Mouse (Mus musculus): Measurements from ENCODE around the gene Fam229b. TPM values are rescaled to one million over a fixed set of nuclear protein-coding genes. Genes with fewer than 3 reads are reported as not detected.

Fam229b gene
- 8.0 and 9.5 TPM in 2 replicates for polyA plus RNA-seq (2014; fragmentation: Nextera tagmentation; extraction: Ambion mirVana)

DNA sequence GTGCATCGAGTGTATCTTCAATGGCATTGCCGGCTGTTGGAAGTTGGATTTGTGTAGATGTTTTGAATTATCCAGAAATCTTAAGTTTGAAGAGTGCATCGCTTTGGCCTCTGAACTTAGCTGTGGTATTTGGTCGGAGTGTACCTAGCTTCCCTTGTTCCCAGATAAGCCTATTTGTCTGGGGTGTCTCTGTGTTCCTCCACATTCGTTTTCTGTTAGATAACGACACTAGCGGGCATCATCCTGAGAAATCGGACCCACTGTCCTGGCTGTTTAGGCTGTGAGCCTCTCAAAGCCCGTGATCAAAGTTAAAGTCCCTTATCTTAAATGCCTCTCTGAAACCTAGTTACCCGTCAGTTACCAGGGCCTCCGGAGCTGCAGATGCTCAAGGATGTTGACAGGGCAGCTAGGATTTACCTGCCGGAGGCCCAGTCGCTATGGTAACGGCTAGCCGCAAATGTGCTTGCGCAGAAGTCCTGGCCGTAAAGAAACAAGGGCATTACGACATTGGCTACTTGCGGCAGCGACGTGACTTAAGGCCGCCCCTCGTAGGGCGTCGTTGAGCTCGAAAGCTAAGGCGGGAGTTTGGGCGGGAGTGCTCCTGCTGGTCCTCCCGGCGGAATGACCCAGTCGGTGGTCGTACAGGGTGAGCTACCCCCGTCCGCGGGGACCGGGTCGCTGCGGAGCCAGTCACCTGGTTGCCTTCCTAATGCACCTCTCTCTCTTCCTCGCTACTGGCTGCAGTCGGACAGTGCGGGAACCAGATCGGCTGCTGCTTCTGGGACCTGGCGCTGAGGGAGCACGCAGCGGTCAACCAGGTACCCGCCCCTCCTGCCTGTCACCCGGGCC, at the start of gene Fam229b, which contains the start of gene Tube1:
Fam229b (minus strand) TSS at position 453 of the 849 bp plus-strand sequence.
Tube1 (plus strand) TSS at position 515 of the 849 bp plus-strand sequence.
- H3K27ac ChIP-seq (ENCODE audit: low read depth), result 0 out of 2 replicates have a peak within 1 kb of the TSS, but pooled peaks have one; percentile 51
- no peaks in the 10 kb centered on the region for H3K27me3 ChIP-seq (replicated peaks; ENCODE audit: control insufficient read depth, insufficient read depth, low read length)
- peaks cover 16% of the 10 kb centered on the region for H3K36me3 ChIP-seq (ENCODE audit: control insufficient read depth, insufficient read depth, low read length)
- H3K9ac ChIP-seq (ENCODE audit: low read length), result peak within 1 kb of the TSS; percentile 57
- peaks cover 9% of the 10 kb centered on the region for H3K4me1 ChIP-seq (replicated peaks; ENCODE audit: control insufficient read depth, insufficient read depth, low read length)
- WGBS, result 4% methylated on average over 47 of the region's 47 CpGs
- peak; percentile 91 for DNase-seq (ENCODE audit: low spot score)
- peak; percentile 92 for ATAC-seq (replicated peaks; ENCODE audit: low FRiP score, low TSS enrichment, low read depth)
- peak within 1 kb of the TSS; percentile 62 for H3K4me3 ChIP-seq (ENCODE audit: low read depth, low read length)
- H3K4me2 ChIP-seq (ENCODE audit: low read length), result peak within 1 kb of the TSS; percentile 61
- H3K9me3 ChIP-seq (ENCODE audit: control insufficient read depth, low read length), result no peaks in the 10 kb centered on the region

DNA sequence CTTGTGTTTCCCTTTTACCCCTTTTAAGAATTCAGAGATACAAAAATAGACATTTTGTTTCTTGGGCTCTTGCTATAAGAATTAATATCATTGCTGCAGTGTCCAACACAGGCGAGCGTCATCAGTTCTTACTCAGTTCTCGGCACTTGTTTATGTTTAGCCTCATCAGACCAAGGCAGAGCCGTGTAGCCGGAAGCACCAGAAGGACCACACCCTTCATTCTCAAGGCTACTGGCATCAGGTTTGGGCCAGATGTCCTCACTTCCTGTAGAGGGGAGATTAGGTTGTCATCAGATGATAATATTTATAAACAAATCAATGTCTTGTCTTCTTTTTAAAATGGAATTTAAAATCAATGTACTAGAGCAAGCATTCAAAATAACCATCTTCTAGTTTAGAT, 43.3 kb upstream of the Fam229b start:
- H3K9ac ChIP-seq (ENCODE audit: low read length), result no peak overlapping the region
- no peaks in the 10 kb centered on the region for H3K36me3 ChIP-seq (ENCODE audit: control insufficient read depth, insufficient read depth, low read length)
- no peaks in the 10 kb centered on the region for H3K27me3 ChIP-seq (replicated peaks; ENCODE audit: control insufficient read depth, insufficient read depth, low read length)
- 54% methylated on average over 5 of the region's 5 CpGs for WGBS
- H3K4me3 ChIP-seq (ENCODE audit: low read depth, low read length), result no peak overlapping the region
- no peak for ATAC-seq (replicated peaks; ENCODE audit: low FRiP score, low TSS enrichment, low read depth)
- H3K4me1 ChIP-seq (replicated peaks; ENCODE audit: control insufficient read depth, insufficient read depth, low read length), result no peaks in the 10 kb centered on the region; the same call in none of the 2 replicates
- no peaks in the 10 kb centered on the region for H3K9me3 ChIP-seq (ENCODE audit: control insufficient read depth, low read length)
- DNase-seq (ENCODE audit: low spot score), result no peak
- H3K27ac ChIP-seq (ENCODE audit: low read depth), result no peak overlapping the region
- no peak overlapping the region for H3K4me2 ChIP-seq (ENCODE audit: low read length)

- H3K36me3 ChIP-seq (ENCODE audit: control insufficient read depth, insufficient read depth, low read length), result no peaks in the 10 kb centered on the region
- no peak for ATAC-seq (replicated peaks; ENCODE audit: low FRiP score, low TSS enrichment, low read depth)
- no peak overlapping the region for H3K4me3 ChIP-seq (ENCODE audit: low read depth, low read length)
- 28% methylated on average over 13 of the region's 13 CpGs for WGBS
- H3K27me3 ChIP-seq (replicated peaks; ENCODE audit: control insufficient read depth, insufficient read depth, low read length), result no peaks in the 10 kb centered on the region
- H3K9ac ChIP-seq (ENCODE audit: low read length), result 0 out of 2 replicates have a peak overlapping the region, but pooled peaks have one; percentile 6
- no peaks in the 10 kb centered on the region for H3K9me3 ChIP-seq (ENCODE audit: control insufficient read depth, low read length)
- peak overlapping the region; percentile 83 for H3K27ac ChIP-seq (ENCODE audit: low read depth)
- H3K4me2 ChIP-seq (ENCODE audit: low read length), result peak overlapping the region; percentile 26
- DNase-seq (ENCODE audit: low spot score), result peak; percentile 62
- peaks cover 4% of the 10 kb centered on the region for H3K4me1 ChIP-seq (replicated peaks; ENCODE audit: control insufficient read depth, insufficient read depth, low read length)
Measured at GRCm38 (mm10) chr10:39173077-39173476, 39.4 kb upstream of the Fam229b start.

- H3K4me1 ChIP-seq (replicated peaks; ENCODE audit: control insufficient read depth, insufficient read depth, low read length), result peaks cover 4% of the 10 kb centered on the region
- peak overlapping the region; percentile 79 for H3K4me2 ChIP-seq (ENCODE audit: low read length)
- 75% methylated on average over 6 of the region's 6 CpGs for WGBS
- DNase-seq (ENCODE audit: low spot score) (no peak), ATAC-seq (replicated peaks; ENCODE audit: low FRiP score, low TSS enrichment, low read depth) (no peak)
- H3K4me3 ChIP-seq (ENCODE audit: low read depth, low read length), result no peak overlapping the region
- no peak overlapping the region for H3K9ac ChIP-seq (ENCODE audit: low read length)
- H3K27ac ChIP-seq (ENCODE audit: low read depth), result peak overlapping the region; percentile 83
- H3K27me3 ChIP-seq (replicated peaks; ENCODE audit: control insufficient read depth, insufficient read depth, low read length), result no peaks in the 10 kb centered on the region
- no peaks in the 10 kb centered on the region for H3K36me3 ChIP-seq (ENCODE audit: control insufficient read depth, insufficient read depth, low read length)
- H3K9me3 ChIP-seq (ENCODE audit: control insufficient read depth, low read length), result no peaks in the 10 kb centered on the region
Measured at GRCm38 (mm10) chr10:39172540-39172931, 38.8 kb upstream of the Fam229b start.

GRCm38 (mm10) chr10:39171603-39172539, 38.2 kb upstream of the Fam229b start:
- Histone ChIP-seq H3K27ac (ENCODE audit: low read depth) (peak overlapping the region; percentile 83), H3K9ac (ENCODE audit: low read length) (peak overlapping the region; percentile 34; the same call in 1 of the 2 replicates), H3K4me1 (replicated peaks; ENCODE audit: control insufficient read depth, insufficient read depth, low read length) (peaks cover 4% of the 10 kb centered on the region), H3K9me3 (ENCODE audit: control insufficient read depth, low read length) (no peaks in the 10 kb centered on the region), H3K27me3 (replicated peaks; ENCODE audit: control insufficient read depth, insufficient read depth, low read length) (no peaks in the 10 kb centered on the region), H3K4me3 (ENCODE audit: low read depth, low read length) (peak overlapping the region; percentile 50), H3K36me3 (ENCODE audit: control insufficient read depth, insufficient read depth, low read length) (no peaks in the 10 kb centered on the region), H3K4me2 (ENCODE audit: low read length) (peak overlapping the region; percentile 79)
- WGBS, result 16% methylated on average over 26 of the region's 26 CpGs
- DNase-seq (ENCODE audit: low spot score), result peak; percentile 78
- ATAC-seq (replicated peaks; ENCODE audit: low FRiP score, low TSS enrichment, low read depth), result peak; percentile 81

DNA sequence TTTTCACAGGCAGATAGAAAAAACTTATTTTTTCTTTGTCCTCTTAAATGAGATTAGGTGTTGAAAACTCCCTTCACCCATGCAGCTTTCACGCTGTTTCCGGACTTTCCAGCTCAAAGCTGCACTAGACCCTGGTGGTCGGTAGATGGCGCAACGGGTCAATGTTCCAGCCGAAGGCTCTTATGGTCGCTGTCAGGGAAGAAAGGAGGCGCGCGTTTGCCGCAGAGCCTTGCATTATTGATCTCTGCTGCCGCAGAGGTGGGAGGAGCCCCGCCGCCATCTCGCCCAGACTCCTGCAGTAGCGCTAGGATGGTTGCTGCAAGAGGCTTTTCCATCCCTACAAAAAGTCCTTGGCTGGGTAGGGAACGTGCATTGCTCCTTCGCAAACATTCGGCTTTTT, 37.4 kb upstream of the Fam229b start:
- peak overlapping the region; percentile 50 for H3K4me3 ChIP-seq (ENCODE audit: low read depth, low read length)
- peak overlapping the region; percentile 83 for H3K27ac ChIP-seq (ENCODE audit: low read depth)
- DNase-seq (ENCODE audit: low spot score), result peak; percentile 92
- ATAC-seq (replicated peaks; ENCODE audit: low FRiP score, low TSS enrichment, low read depth), result peak; percentile 91
- no peaks in the 10 kb centered on the region for H3K27me3 ChIP-seq (replicated peaks; ENCODE audit: control insufficient read depth, insufficient read depth, low read length)
- H3K4me1 ChIP-seq (replicated peaks; ENCODE audit: control insufficient read depth, insufficient read depth, low read length), result peaks cover 4% of the 10 kb centered on the region
- under 1% methylated on average over 19 of the region's 19 CpGs for WGBS
- H3K9me3 ChIP-seq (ENCODE audit: control insufficient read depth, low read length), result no peaks in the 10 kb centered on the region
- peak overlapping the region; percentile 79 for H3K4me2 ChIP-seq (ENCODE audit: low read length)
- no peaks in the 10 kb centered on the region for H3K36me3 ChIP-seq (ENCODE audit: control insufficient read depth, insufficient read depth, low read length)
- H3K9ac ChIP-seq (ENCODE audit: low read length), result peak overlapping the region; percentile 34; the same call in 1 of the 2 replicates

- no peak for DNase-seq (ENCODE audit: low spot score)
- Histone ChIP-seq H3K4me2 (ENCODE audit: low read length) (peak overlapping the region; percentile 79; the same call in 1 of the 2 replicates), H3K4me3 (ENCODE audit: low read depth, low read length) (no peak overlapping the region), H3K9ac (ENCODE audit: low read length) (no peak overlapping the region), H3K4me1 (replicated peaks; ENCODE audit: control insufficient read depth, insufficient read depth, low read length) (peaks cover 4% of the 10 kb centered on the region), H3K27me3 (replicated peaks; ENCODE audit: control insufficient read depth, insufficient read depth, low read length) (no peaks in the 10 kb centered on the region), H3K9me3 (ENCODE audit: control insufficient read depth, low read length) (no peaks in the 10 kb centered on the region), H3K27ac (ENCODE audit: low read depth) (no peak overlapping the region), H3K36me3 (ENCODE audit: control insufficient read depth, insufficient read depth, low read length) (no peaks in the 10 kb centered on the region)
- no peak for ATAC-seq (replicated peaks; ENCODE audit: low FRiP score, low TSS enrichment, low read depth)
- WGBS, result 13% methylated on average over 6 of the region's 6 CpGs
Measured at GRCm38 (mm10) chr10:39170706-39171105, 37.0 kb upstream of the Fam229b start.

DNA sequence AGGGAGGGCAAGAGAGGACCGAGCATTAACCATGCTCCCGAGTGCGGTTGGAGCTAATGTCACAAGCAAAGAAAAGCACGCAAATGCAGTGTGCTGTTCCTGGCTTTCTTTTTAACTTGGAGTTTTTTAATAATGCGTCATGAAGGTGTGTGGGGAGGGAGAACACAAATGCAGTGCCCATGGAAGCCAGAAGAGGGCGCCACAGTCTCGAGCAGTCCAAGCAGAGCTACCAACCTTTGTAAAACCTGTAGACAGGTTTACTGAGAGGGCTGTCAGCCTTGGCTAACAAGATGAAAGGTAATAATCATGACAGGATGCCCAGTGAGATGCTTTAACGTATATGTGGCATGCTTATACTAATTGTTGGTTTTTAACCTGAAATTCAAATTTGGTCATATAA, 36.5 kb upstream of the Fam229b start:
- Histone ChIP-seq H3K4me1 (replicated peaks; ENCODE audit: control insufficient read depth, insufficient read depth, low read length) (peaks cover 4% of the 10 kb centered on the region), H3K27ac (ENCODE audit: low read depth) (no peak overlapping the region), H3K27me3 (replicated peaks; ENCODE audit: control insufficient read depth, insufficient read depth, low read length) (no peaks in the 10 kb centered on the region), H3K4me2 (ENCODE audit: low read length) (peak overlapping the region; percentile 79; the same call in 1 of the 2 replicates), H3K9ac (ENCODE audit: low read length) (no peak overlapping the region), H3K9me3 (ENCODE audit: control insufficient read depth, low read length) (no peaks in the 10 kb centered on the region), H3K4me3 (ENCODE audit: low read depth, low read length) (no peak overlapping the region), H3K36me3 (ENCODE audit: control insufficient read depth, insufficient read depth, low read length) (no peaks in the 10 kb centered on the region)
- peak; percentile 84 for DNase-seq (ENCODE audit: low spot score)
- WGBS, result 19% methylated on average over 8 of the region's 8 CpGs
- ATAC-seq (replicated peaks; ENCODE audit: low FRiP score, low TSS enrichment, low read depth), result no peak

Measured in intestine, embryonic 14.5 days (tissue).